Mouse (Mus musculus) midbrain, embryonic 13.5 days (tissue): Measurements from ENCODE around the gene Mgarp. TPM values are rescaled to one million over a fixed set of nuclear protein-coding genes. Genes with fewer than 3 reads are reported as not detected.
"Not testable (repeated sequence)": the region's sequence is repeated elsewhere in the genome, so short reads cannot be mapped to it uniquely, and the experiment has no call there.

Experiments used
- ATAC-seq: fragments of 200-750 bp; cut with Nextera tagmentation; 2 replicates; pipeline ENCODE4 v1.8.0; 2017; ENCODE audit warnings: mild to moderate bottlenecking, moderate TSS enrichment, moderate library complexity
- H3K27ac ChIP-seq: fragments of 300-500 bp; sonication (generic); 2 replicates; pipeline ENCODE4 v1.5.1; 2015; ENCODE audit warnings: inconsistent platforms, mild to moderate bottlenecking, moderate library complexity
- H3K27me3 ChIP-seq: fragments of 300-500 bp; sonication (generic); 2 replicates; pipeline ENCODE4 v1.6.1; 2015; ENCODE audit warnings: mild to moderate bottlenecking, inconsistent platforms
- H3K36me3 ChIP-seq: fragments of 300-500 bp; sonication (generic); 2 replicates; pipeline ENCODE4 v1.6.1; 2015; ENCODE audit warnings: mild to moderate bottlenecking, inconsistent platforms
- H3K4me1 ChIP-seq: fragments of 300-500 bp; sonication (generic); replicated peaks from 2 replicates; pipeline ENCODE4 v1.6.1; 2015; ENCODE audit warnings: inconsistent platforms
- H3K4me2 ChIP-seq: fragments of 300-500 bp; sonication (generic); replicated peaks from 2 replicates; pipeline ENCODE4 v1.6.1; 2015; ENCODE audit warnings: moderate library complexity, mild to moderate bottlenecking, inconsistent platforms
- H3K4me3 ChIP-seq: fragments of 300-500 bp; sonication (generic); replicated peaks from 2 replicates; pipeline ENCODE4 v1.5.1; 2015; ENCODE audit warnings: mild to moderate bottlenecking, inconsistent platforms
- H3K9ac ChIP-seq: fragments of 300-500 bp; sonication (generic); replicated peaks from 2 replicates; pipeline ENCODE4 v1.6.1; 2015; ENCODE audit warnings: mild to moderate bottlenecking, inconsistent platforms
- H3K9me3 ChIP-seq: fragments of 300-500 bp; sonication (generic); 2 replicates; pipeline ENCODE4 v1.6.1; 2016; ENCODE audit warnings: mild to moderate bottlenecking, inconsistent platforms
- WGBS: fragments of 180-500 bp; shearing (Covaris S2); methylation state at CpG from one replicate; pipeline ENCODE4 v1.1.7; 2015; 5-methylcytosine and 5-hydroxymethylcytosine counted together
- polyA plus RNA-seq: library from polyadenylated mRNA; unstranded; fragments of >200 nt; fragmentation: Nextera tagmentation; extraction: Ambion mirVana; gene quantifications from 2 replicates; pipeline ENCODE4 v1.2.1, GENCODE M21; 2015

Mgarp gene
- polyA plus RNA-seq, 1 experiment from 2014 or later, result 5.6 TPM

- Histone ChIP-seq H3K36me3 (no peaks in the 10 kb centered on the region), H3K9me3 (no peaks in the 10 kb centered on the region), H3K27ac (no peak overlapping the region), H3K9ac (no peak overlapping the region), H3K4me3 (no peak overlapping the region), H3K27me3 (peaks cover 25% of the 10 kb centered on the region), H3K4me1 (peaks cover 16% of the 10 kb centered on the region), H3K4me2 (no peak overlapping the region)
- 88% methylated on average over 2 of the region's 2 CpGs for WGBS
- no peak for ATAC-seq
These were observed 2.9 kb downstream of the Mgarp start for GRCm38 (mm10) chr3:51393651-51394050.

GRCm38 (mm10) chr3:51393018-51393417 is 3.5 kb downstream of the Mgarp start:
- not testable (repeated sequence) for H3K36me3 ChIP-seq, H3K4me2 ChIP-seq, H3K9ac ChIP-seq, H3K4me3 ChIP-seq, H3K27ac ChIP-seq, ATAC-seq, H3K9me3 ChIP-seq
- Histone ChIP-seq H3K4me1 (peaks cover 17% of the 10 kb centered on the region), H3K27me3 (peaks cover 28% of the 10 kb centered on the region)
- WGBS, result 96% methylated on average over 3 of the region's 3 CpGs

GRCm38 (mm10) chr3:51391591-51391990 is 4.9 kb downstream of the Mgarp start:
- H3K27me3 ChIP-seq, result peaks cover 21% of the 10 kb centered on the region
- WGBS, result 98% methylated on average over 5 of the region's 5 CpGs
- H3K36me3 ChIP-seq, result no peaks in the 10 kb centered on the region
- no peak overlapping the region for H3K9ac ChIP-seq
- no peak for ATAC-seq
- no peak overlapping the region for H3K4me3 ChIP-seq
- H3K9me3 ChIP-seq, result no peaks in the 10 kb centered on the region
- H3K4me1 ChIP-seq, result peaks cover 16% of the 10 kb centered on the region
- no peak overlapping the region for H3K4me2 ChIP-seq
- no peak overlapping the region for H3K27ac ChIP-seq

GRCm38 (mm10) chr3:51391095-51391494 is 5.4 kb downstream of the Mgarp start:
- peaks cover 14% of the 10 kb centered on the region for H3K4me1 ChIP-seq
- no peak overlapping the region for H3K4me3 ChIP-seq
- H3K9ac ChIP-seq, result no peak overlapping the region
- H3K27ac ChIP-seq, result no peak overlapping the region
- 91% methylated on average over 5 of the region's 5 CpGs for WGBS
- no peaks in the 10 kb centered on the region for H3K36me3 ChIP-seq
- no peak for ATAC-seq
- no peak overlapping the region for H3K4me2 ChIP-seq
- peaks cover 16% of the 10 kb centered on the region for H3K27me3 ChIP-seq
- no peaks in the 10 kb centered on the region for H3K9me3 ChIP-seq

GRCm38 (mm10) chr3:51388904-51389303 is 7.6 kb downstream of the Mgarp start:
- H3K4me3 ChIP-seq, result 0 out of 2 replicates have a peak overlapping the region, but pooled peaks have one; percentile 5
- WGBS, result 12% methylated on average over 13 of the region's 13 CpGs
- no peaks in the 10 kb centered on the region for H3K36me3 ChIP-seq
- peaks cover 14% of the 10 kb centered on the region for H3K4me1 ChIP-seq
- ATAC-seq, result peak; percentile 45; the same call in 1 of the 2 replicates
- peaks cover 5% of the 10 kb centered on the region; the same call in 1 of the 2 replicates for H3K27me3 ChIP-seq
- peak overlapping the region; percentile 39 for H3K4me2 ChIP-seq
- 0 out of 2 replicates have a peak overlapping the region, but pooled peaks have one; percentile 29 for H3K9ac ChIP-seq
- no peak overlapping the region for H3K27ac ChIP-seq
- H3K9me3 ChIP-seq, result no peaks in the 10 kb centered on the region

GRCm38 (mm10) chr3:51387868-51388381 is 8.6 kb downstream of the Mgarp start:
- no peak for ATAC-seq
- 52% methylated on average over 8 of the region's 8 CpGs for WGBS
- peaks cover 5% of the 10 kb centered on the region; the same call in 1 of the 2 replicates for H3K27me3 ChIP-seq
- H3K4me3 ChIP-seq, result no peak overlapping the region
- H3K9ac ChIP-seq, result no peak overlapping the region
- peaks cover 24% of the 10 kb centered on the region for H3K4me1 ChIP-seq
- H3K36me3 ChIP-seq, result no peaks in the 10 kb centered on the region
- no peaks in the 10 kb centered on the region for H3K9me3 ChIP-seq
- H3K4me2 ChIP-seq, result no peak overlapping the region
- H3K27ac ChIP-seq, result no peak overlapping the region

- H3K4me2 ChIP-seq, result no peak overlapping the region
- WGBS, result 75% methylated on average over 3 of the region's 3 CpGs
- no peak for ATAC-seq
- no peak overlapping the region for H3K4me3 ChIP-seq
- H3K27me3 ChIP-seq, result peaks cover 5% of the 10 kb centered on the region; the same call in 1 of the 2 replicates
- no peaks in the 10 kb centered on the region for H3K36me3 ChIP-seq
- H3K27ac ChIP-seq, result no peak overlapping the region
- no peaks in the 10 kb centered on the region for H3K9me3 ChIP-seq
- H3K9ac ChIP-seq, result no peak overlapping the region
- H3K4me1 ChIP-seq, result peaks cover 24% of the 10 kb centered on the region
These were observed 9.4 kb downstream of the Mgarp start for GRCm38 (mm10) chr3:51387134-51387451.

- Histone ChIP-seq H3K4me1 (peaks cover 24% of the 10 kb centered on the region), H3K4me2 (no peak overlapping the region), H3K36me3 (no peaks in the 10 kb centered on the region), H3K9me3 (no peaks in the 10 kb centered on the region), H3K4me3 (no peak overlapping the region), H3K27ac (no peak overlapping the region), H3K27me3 (peaks cover 5% of the 10 kb centered on the region; the same call in 1 of the 2 replicates), H3K9ac (no peak overlapping the region)
- WGBS, result 37% methylated on average over 12 of the region's 12 CpGs
- no peak for ATAC-seq
These were observed 10.0 kb downstream of the Mgarp start for GRCm38 (mm10) chr3:51386441-51387133.

GRCm38 (mm10) chr3:51383409-51383808 is 13.1 kb downstream of the Mgarp start:
- Histone ChIP-seq H3K4me3 (no peak overlapping the region), H3K9me3 (no peaks in the 10 kb centered on the region), H3K36me3 (no peaks in the 10 kb centered on the region), H3K27ac (no peak overlapping the region), H3K27me3 (peaks cover 5% of the 10 kb centered on the region; the same call in 1 of the 2 replicates), H3K9ac (no peak overlapping the region), H3K4me2 (no peak overlapping the region), H3K4me1 (peaks cover 18% of the 10 kb centered on the region)
- 19% methylated on average over 12 of the region's 12 CpGs for WGBS
- ATAC-seq, result no peak

GRCm38 (mm10) chr3:51380660-51381014 is 15.9 kb downstream of the Mgarp start:
- Histone ChIP-seq H3K27me3 (no peaks in the 10 kb centered on the region), H3K4me1 (peaks cover 10% of the 10 kb centered on the region), H3K4me3 (no peak overlapping the region), H3K27ac (no peak overlapping the region), H3K4me2 (no peak overlapping the region), H3K36me3 (no peaks in the 10 kb centered on the region), H3K9me3 (no peaks in the 10 kb centered on the region), H3K9ac (no peak overlapping the region)
- no peak for ATAC-seq
- 75% methylated on average over 3 of the region's 5 CpGs for WGBS

- no peak for ATAC-seq
These were observed 16.5 kb downstream of the Mgarp start for GRCm38 (mm10) chr3:51379786-51380659.

GRCm38 (mm10) chr3:51378665-51378946 is 17.9 kb downstream of the Mgarp start:
- ATAC-seq, result no peak
- Histone ChIP-seq H3K9ac (no peak overlapping the region), H3K4me2 (peak overlapping the region; percentile 39), H3K27me3 (no peaks in the 10 kb centered on the region), H3K9me3 (no peaks in the 10 kb centered on the region), H3K4me3 (no peak overlapping the region), H3K27ac (no peak overlapping the region), H3K36me3 (no peaks in the 10 kb centered on the region), H3K4me1 (peaks cover 7% of the 10 kb centered on the region)
- WGBS, result 85% methylated on average over 3 of the region's 3 CpGs

More at GRCm38 (mm10) chr3:51379786-51380659, 16.5 kb downstream of the Mgarp start:
- no peaks in the 10 kb centered on the region for H3K9me3 ChIP-seq
- WGBS, result 77% methylated on average over 5 of the region's 5 CpGs
- H3K4me3 ChIP-seq, result no peak overlapping the region
- H3K4me2 ChIP-seq, result no peak overlapping the region
- H3K4me1 ChIP-seq, result peaks cover 10% of the 10 kb centered on the region
- H3K27me3 ChIP-seq, result no peaks in the 10 kb centered on the region
- H3K36me3 ChIP-seq, result no peaks in the 10 kb centered on the region
- H3K27ac ChIP-seq, result no peak overlapping the region
- no peak overlapping the region for H3K9ac ChIP-seq
